Mouse (Mus musculus): Measurements from ENCODE around the gene Cpsf6.
A peak's percentile ranks its signal among the peaks of the same experiment; 100 is the strongest.

Cpsf6 gene

GRCm38 (mm10) chr10:117322630-117323029 lies 57.2 kb downstream of the Cpsf6 start:
- no peak for DNase-seq

GRCm38 (mm10) chr10:117320571-117320981 lies 59.2 kb downstream of the Cpsf6 start:
- peak; percentile 10 for DNase-seq

- no peak for DNase-seq
These were observed 63.4 kb downstream of the Cpsf6 start for GRCm38 (mm10) chr10:117316391-117316790.

- no peak for DNase-seq
These were observed 66.7 kb downstream of the Cpsf6 start for GRCm38 (mm10) chr10:117313133-117313532.

- no peak for DNase-seq
These were observed 67.6 kb downstream of the Cpsf6 start for GRCm38 (mm10) chr10:117312168-117312567.

GRCm38 (mm10) chr10:117304371-117304770 lies 75.4 kb downstream of the Cpsf6 start:
- DNase-seq = no peak

- DNase-seq = no peak
These were observed 78.1 kb downstream of the Cpsf6 start for GRCm38 (mm10) chr10:117301688-117302087.

- no peak for DNase-seq
These were observed 79.8 kb downstream of the Cpsf6 start for GRCm38 (mm10) chr10:117299901-117300520.

- no peak for DNase-seq
These were observed 80.7 kb downstream of the Cpsf6 start for GRCm38 (mm10) chr10:117299106-117299505.

- no peak for DNase-seq
These were observed 81.5 kb downstream of the Cpsf6 start for GRCm38 (mm10) chr10:117298336-117298735.
